Mouse (Mus musculus) spleen, postnatal 14 days (tissue): ENCODE measurements around the gene Sel1l3.

Experiments used
- DNase-seq, 2 experiments: peaks; one replicate each; pipeline ENCODE4 v3.0.0; 2021 to 2022; ENCODE audit warnings: low spot score in 2 of 2

Gene Sel1l3

GRCm38 (mm10) chr5:53174461-53174860, 39.3 kb downstream of the Sel1l3 start:
- DNase-seq, result no peak

- DNase-seq, result no peak
These were observed 40.8 kb downstream of the Sel1l3 start for GRCm38 (mm10) chr5:53172908-53173307.

GRCm38 (mm10) chr5:53172256-53172636, 41.5 kb downstream of the Sel1l3 start:
- DNase-seq, result no peak

GRCm38 (mm10) chr5:53171611-53172255, 42.0 kb downstream of the Sel1l3 start:
- no peak for DNase-seq

GRCm38 (mm10) chr5:53167564-53167963, 46.2 kb downstream of the Sel1l3 start:
- no peak for DNase-seq

GRCm38 (mm10) chr5:53165672-53166071, 48.1 kb downstream of the Sel1l3 start:
- DNase-seq, result no peak

GRCm38 (mm10) chr5:53162436-53162835, 51.3 kb downstream of the Sel1l3 start:
- DNase-seq, result no peak

GRCm38 (mm10) chr5:53161506-53162186, 52.1 kb downstream of the Sel1l3 start:
- no peak for DNase-seq

- no peak for DNase-seq
These were observed 53.5 kb downstream of the Sel1l3 start for GRCm38 (mm10) chr5:53160207-53160606.

GRCm38 (mm10) chr5:53159631-53160030, 54.1 kb downstream of the Sel1l3 start:
- DNase-seq, result no peak

GRCm38 (mm10) chr5:53159166-53159565, 54.6 kb downstream of the Sel1l3 start:
- DNase-seq, result no peak

- DNase-seq, result no peak
These were observed 57.6 kb downstream of the Sel1l3 start for GRCm38 (mm10) chr5:53155985-53156679.

- DNase-seq, result no peak
These were observed 59.2 kb downstream of the Sel1l3 start for GRCm38 (mm10) chr5:53154501-53154900.

- DNase-seq, result no peak
These were observed 59.6 kb downstream of the Sel1l3 start for GRCm38 (mm10) chr5:53154078-53154477.

GRCm38 (mm10) chr5:53153144-53153543, 60.6 kb downstream of the Sel1l3 start:
- DNase-seq, result no peak

- DNase-seq, result no peak
These were observed 62.3 kb downstream of the Sel1l3 start for GRCm38 (mm10) chr5:53151379-53151960.

GRCm38 (mm10) chr5:53148960-53149685, 64.6 kb downstream of the Sel1l3 start:
- no peak for DNase-seq

- DNase-seq, result no peak
These were observed 65.4 kb downstream of the Sel1l3 start for GRCm38 (mm10) chr5:53148160-53148923.

- no peak for DNase-seq
These were observed 66.3 kb downstream of the Sel1l3 start for GRCm38 (mm10) chr5:53147418-53147817.

GRCm38 (mm10) chr5:53146684-53147061, 67.1 kb downstream of the Sel1l3 start:
- no peak for DNase-seq

- DNase-seq, result no peak
These were observed 67.6 kb downstream of the Sel1l3 start for GRCm38 (mm10) chr5:53146049-53146683.
